Mouse (Mus musculus): ENCODE results near the gene Nrxn1. TPM values are rescaled to one million over a fixed set of nuclear protein-coding genes. Genes with fewer than 3 reads are reported as not detected.

The Nrxn1 gene
- total and polyA plus RNA-seq, 3 experiments, result 0.22 TPM; not detected in 2

- no peaks in the 10 kb centered on the region for H3K36me3 ChIP-seq (replicated peaks)
- no peaks in the 10 kb centered on the region for H3K27me3 ChIP-seq (ENCODE audit: insufficient read depth, low read length)
- ATAC-seq (ENCODE audit: extremely low read depth, insufficient number of reproducible peaks, low FRiP score, poor library complexity, severe bottlenecking) (no peak), DNase-seq (ENCODE audit: low spot score) (no peak)
- TF ChIP-seq GATA2 (IDR thresholded peaks at IDR 0.05; ENCODE audit: borderline replicate concordance, low read depth, low read length) (no peak), TAL1 (conservative IDR thresholded peaks at IDR 0.05; ENCODE audit: low read depth, low read length) (no peak), GATA1 (IDR thresholded peaks at IDR 0.05; ENCODE audit: borderline replicate concordance, low read length) (no peak)
- H3K9me3 ChIP-seq (replicated peaks), result peaks cover 3% of the 10 kb centered on the region
- no peaks in the 10 kb centered on the region for H3K4me1 ChIP-seq (ENCODE audit: insufficient read depth, low read depth, low read length)
- no peak overlapping the region for H3K4me3 ChIP-seq (ENCODE audit: low read depth, low read length)
These were observed 1004.6 kb downstream of the Nrxn1 start for GRCm38 (mm10) chr17:90088314-90088650.

GRCm38 (mm10) chr17:90087616-90088313, 1005.1 kb downstream of the Nrxn1 start:
- no peak for ATAC-seq (ENCODE audit: extremely low read depth, insufficient number of reproducible peaks, low FRiP score, poor library complexity, severe bottlenecking)
- no peaks in the 10 kb centered on the region for H3K36me3 ChIP-seq (replicated peaks)
- no peaks in the 10 kb centered on the region for H3K4me1 ChIP-seq (ENCODE audit: insufficient read depth, low read depth, low read length)
- H3K9me3 ChIP-seq (replicated peaks), result peaks cover 3% of the 10 kb centered on the region
- no peak overlapping the region for H3K4me3 ChIP-seq (ENCODE audit: low read depth, low read length)
- no peak for DNase-seq (ENCODE audit: low spot score)
- no peak for TF ChIP-seq POLR2AphosphoS5 (IDR thresholded peaks at IDR 0.05; ENCODE audit: insufficient replicate concordance, low read depth, low read length)
- no peak for TF ChIP-seq GATA1 (IDR thresholded peaks at IDR 0.05; ENCODE audit: borderline replicate concordance, low read length)
- TF ChIP-seq GATA2 (IDR thresholded peaks at IDR 0.05; ENCODE audit: borderline replicate concordance, low read depth, low read length), result no peak
- no peak for TF ChIP-seq CTCF (IDR thresholded peaks at IDR 0.05; ENCODE audit: low read depth, low read length)
- no peak for TF ChIP-seq TAL1 (conservative IDR thresholded peaks at IDR 0.05; ENCODE audit: low read depth, low read length)
- H3K27me3 ChIP-seq (ENCODE audit: insufficient read depth, low read length), result no peaks in the 10 kb centered on the region

DNA sequence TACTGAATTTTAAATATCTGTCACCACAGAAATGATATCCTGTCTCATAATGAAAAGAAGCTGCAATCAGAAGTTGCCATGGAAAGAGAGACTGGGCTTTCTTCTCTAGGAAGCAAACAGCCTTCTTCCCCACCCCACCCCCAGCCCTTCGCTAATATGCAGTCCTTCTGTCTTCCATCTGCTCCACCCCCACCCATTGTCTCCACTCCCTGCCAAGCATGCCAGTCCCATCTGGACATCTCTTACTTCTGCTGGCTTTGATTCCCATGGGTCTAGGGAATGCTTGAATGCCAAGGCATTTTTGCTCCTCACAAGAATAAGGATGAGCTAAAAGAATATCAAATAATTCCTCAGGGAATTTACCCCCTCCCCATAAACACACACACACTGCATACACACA, 1006.0 kb downstream of the Nrxn1 start:
- Histone ChIP-seq H3K4me1 (ENCODE audit: insufficient read depth, low read depth, low read length) (no peaks in the 10 kb centered on the region), H3K36me3 (replicated peaks) (no peaks in the 10 kb centered on the region), H3K9me3 (replicated peaks) (peaks cover 3% of the 10 kb centered on the region), H3K4me3 (ENCODE audit: low read depth, low read length) (no peak overlapping the region), H3K27me3 (ENCODE audit: insufficient read depth, low read length) (no peaks in the 10 kb centered on the region)
- DNase-seq (ENCODE audit: low spot score), result no peak
- ATAC-seq (ENCODE audit: extremely low read depth, insufficient number of reproducible peaks, low FRiP score, poor library complexity, severe bottlenecking), result no peak
- no peak for TF ChIP-seq POLR2AphosphoS5 (IDR thresholded peaks at IDR 0.05; ENCODE audit: insufficient replicate concordance, low read depth, low read length)
- TF ChIP-seq GATA1 (IDR thresholded peaks at IDR 0.05; ENCODE audit: borderline replicate concordance, low read length), result no peak
- TF ChIP-seq TAL1 (conservative IDR thresholded peaks at IDR 0.05; ENCODE audit: low read depth, low read length), result no peak
- no peak for TF ChIP-seq GATA2 (IDR thresholded peaks at IDR 0.05; ENCODE audit: borderline replicate concordance, low read depth, low read length)
- TF ChIP-seq CTCF (IDR thresholded peaks at IDR 0.05; ENCODE audit: low read depth, low read length), result no peak

- ATAC-seq (ENCODE audit: extremely low read depth, insufficient number of reproducible peaks, low FRiP score, poor library complexity, severe bottlenecking), result no peak
- H3K36me3 ChIP-seq (replicated peaks), result no peaks in the 10 kb centered on the region
- no peak for DNase-seq (ENCODE audit: low spot score)
- H3K9me3 ChIP-seq (replicated peaks), result no peaks in the 10 kb centered on the region
- no peak overlapping the region for H3K4me3 ChIP-seq (ENCODE audit: low read depth, low read length)
- H3K27me3 ChIP-seq (ENCODE audit: insufficient read depth, low read length), result no peaks in the 10 kb centered on the region
- TF ChIP-seq GATA1 (IDR thresholded peaks at IDR 0.05; ENCODE audit: borderline replicate concordance, low read length) (no peak), POLR2AphosphoS5 (IDR thresholded peaks at IDR 0.05; ENCODE audit: insufficient replicate concordance, low read depth, low read length) (no peak), GATA2 (IDR thresholded peaks at IDR 0.05; ENCODE audit: borderline replicate concordance, low read depth, low read length) (no peak), TAL1 (conservative IDR thresholded peaks at IDR 0.05; ENCODE audit: low read depth, low read length) (no peak), CTCF (IDR thresholded peaks at IDR 0.05; ENCODE audit: low read depth, low read length) (no peak)
- no peaks in the 10 kb centered on the region for H3K4me1 ChIP-seq (ENCODE audit: insufficient read depth, low read depth, low read length)
These were observed 1013.9 kb downstream of the Nrxn1 start for GRCm38 (mm10) chr17:90079003-90079402.

- Histone ChIP-seq H3K36me3 (replicated peaks) (no peaks in the 10 kb centered on the region), H3K4me1 (ENCODE audit: insufficient read depth, low read depth, low read length) (no peaks in the 10 kb centered on the region), H3K27me3 (ENCODE audit: insufficient read depth, low read length) (no peaks in the 10 kb centered on the region), H3K4me3 (ENCODE audit: low read depth, low read length) (no peak overlapping the region), H3K9me3 (replicated peaks) (no peaks in the 10 kb centered on the region)
- TF ChIP-seq GATA1 (IDR thresholded peaks at IDR 0.05; ENCODE audit: borderline replicate concordance, low read length) (no peak), CTCF (IDR thresholded peaks at IDR 0.05; ENCODE audit: low read depth, low read length) (no peak), GATA2 (IDR thresholded peaks at IDR 0.05; ENCODE audit: borderline replicate concordance, low read depth, low read length) (no peak), POLR2AphosphoS5 (IDR thresholded peaks at IDR 0.05; ENCODE audit: insufficient replicate concordance, low read depth, low read length) (no peak), TAL1 (conservative IDR thresholded peaks at IDR 0.05; ENCODE audit: low read depth, low read length) (no peak)
- ATAC-seq (ENCODE audit: extremely low read depth, insufficient number of reproducible peaks, low FRiP score, poor library complexity, severe bottlenecking) (no peak), DNase-seq (ENCODE audit: low spot score) (no peak)
These were observed 1014.4 kb downstream of the Nrxn1 start for GRCm38 (mm10) chr17:90078488-90078887.

- ATAC-seq (ENCODE audit: extremely low read depth, insufficient number of reproducible peaks, low FRiP score, poor library complexity, severe bottlenecking), result no peak
These were observed 1030.0 kb downstream of the Nrxn1 start for GRCm38 (mm10) chr17:90062866-90063265.

More at GRCm38 (mm10) chr17:90062866-90063265, 1030.0 kb downstream of the Nrxn1 start:
- Histone ChIP-seq H3K36me3 (replicated peaks) (no peaks in the 10 kb centered on the region), H3K4me3 (ENCODE audit: low read depth, low read length) (no peak overlapping the region), H3K4me1 (ENCODE audit: insufficient read depth, low read depth, low read length) (no peaks in the 10 kb centered on the region), H3K27me3 (ENCODE audit: insufficient read depth, low read length) (no peaks in the 10 kb centered on the region), H3K9me3 (replicated peaks) (no peaks in the 10 kb centered on the region)
- TF ChIP-seq GATA1 (IDR thresholded peaks at IDR 0.05; ENCODE audit: borderline replicate concordance, low read length) (no peak), POLR2AphosphoS5 (IDR thresholded peaks at IDR 0.05; ENCODE audit: insufficient replicate concordance, low read depth, low read length) (no peak), TAL1 (conservative IDR thresholded peaks at IDR 0.05; ENCODE audit: low read depth, low read length) (no peak), GATA2 (IDR thresholded peaks at IDR 0.05; ENCODE audit: borderline replicate concordance, low read depth, low read length) (no peak), CTCF (IDR thresholded peaks at IDR 0.05; ENCODE audit: low read depth, low read length) (no peak)
- no peak for DNase-seq (ENCODE audit: low spot score)

All from G1E (cell line).